Mouse (Mus musculus) embryonic facial prominence, embryonic 13.5 days (tissue): ENCODE measurements at regions not wholly inside any gene's neighbourhood (a gene's known extent, or its start where the extent isn't known, plus 50 kb on each side); places are given as distances from the start of the nearest gene placed in this dataset.

Experiments used
- ATAC-seq: fragments of 200-750 bp; cut with Nextera tagmentation; 2 replicates; pipeline ENCODE4 v1.8.0; 2017; ENCODE audit warnings: low read depth; ENCODE audit not compliant: insufficient number of reproducible peaks, insufficient read depth, low FRiP score, low TSS enrichment
- H3K27ac ChIP-seq: fragments of 300-500 bp; sonication (generic); 2 replicates; pipeline ENCODE4 v1.5.1; 2015; ENCODE audit warnings: moderate library complexity, mild to moderate bottlenecking, inconsistent platforms
- H3K27me3 ChIP-seq: fragments of 300-500 bp; sonication (generic); 2 replicates; pipeline ENCODE4 v1.6.1; 2015; ENCODE audit warnings: mild to moderate bottlenecking, inconsistent platforms
- H3K36me3 ChIP-seq: fragments of 300-500 bp; sonication (generic); 2 replicates; pipeline ENCODE4 v1.6.1; 2015; ENCODE audit warnings: mild to moderate bottlenecking, inconsistent platforms
- H3K4me1 ChIP-seq: fragments of 300-500 bp; sonication (generic); 2 replicates; pipeline ENCODE4 v1.6.1; 2015; ENCODE audit warnings: inconsistent platforms
- H3K4me2 ChIP-seq: fragments of 300-500 bp; sonication (generic); 2 replicates; pipeline ENCODE4 v1.6.1; 2015; ENCODE audit warnings: moderate library complexity, mild to moderate bottlenecking, inconsistent platforms
- H3K4me3 ChIP-seq: fragments of 300-500 bp; sonication (generic); 2 replicates; pipeline ENCODE4 v1.5.1; 2015; ENCODE audit warnings: mild to moderate bottlenecking, inconsistent platforms
- H3K9ac ChIP-seq: fragments of 300-500 bp; sonication (generic); 2 replicates; pipeline ENCODE4 v1.6.1; 2015; ENCODE audit warnings: mild to moderate bottlenecking, inconsistent platforms
- H3K9me3 ChIP-seq: fragments of 300-500 bp; sonication (generic); 2 replicates; pipeline ENCODE4 v1.6.1; 2016; ENCODE audit warnings: inconsistent platforms
- WGBS: fragments of 180-500 bp; shearing (Covaris S2); methylation state at CpG from one replicate; pipeline ENCODE4 v1.1.7; 2015; ENCODE audit warnings: mixed read lengths; 5-methylcytosine and 5-hydroxymethylcytosine counted together

DNA sequence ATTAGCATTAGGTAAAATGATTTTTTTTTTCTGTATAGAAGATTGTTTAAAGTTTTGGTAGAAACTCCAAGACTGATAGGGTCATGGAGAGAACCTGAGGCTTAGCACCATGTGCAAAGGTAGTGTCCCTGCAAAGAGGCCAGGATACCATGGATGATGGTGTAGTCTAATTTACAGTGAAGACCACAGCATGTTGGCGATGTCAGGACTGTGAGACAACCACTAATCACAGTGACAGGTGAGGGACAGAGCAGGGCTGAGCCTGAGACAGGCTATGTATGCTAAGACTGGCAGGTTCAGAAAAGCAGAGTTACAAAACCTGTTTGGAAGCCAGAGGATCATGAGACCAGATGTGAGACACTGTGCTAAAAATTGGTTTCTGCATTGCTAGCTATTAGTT is 752.7 kb upstream of the Sel1l start:
- Histone ChIP-seq H3K9me3 (no peaks in the 10 kb centered on the region), H3K4me3 (no peak overlapping the region), H3K36me3 (no peaks in the 10 kb centered on the region), H3K9ac (no peak overlapping the region), H3K27ac (no peak overlapping the region), H3K27me3 (no peaks in the 10 kb centered on the region), H3K4me2 (no peak overlapping the region), H3K4me1 (no peaks in the 10 kb centered on the region)
- ATAC-seq, result no peak
- WGBS, result 77% methylated on average over 1 of the region's 1 CpGs

DNA sequence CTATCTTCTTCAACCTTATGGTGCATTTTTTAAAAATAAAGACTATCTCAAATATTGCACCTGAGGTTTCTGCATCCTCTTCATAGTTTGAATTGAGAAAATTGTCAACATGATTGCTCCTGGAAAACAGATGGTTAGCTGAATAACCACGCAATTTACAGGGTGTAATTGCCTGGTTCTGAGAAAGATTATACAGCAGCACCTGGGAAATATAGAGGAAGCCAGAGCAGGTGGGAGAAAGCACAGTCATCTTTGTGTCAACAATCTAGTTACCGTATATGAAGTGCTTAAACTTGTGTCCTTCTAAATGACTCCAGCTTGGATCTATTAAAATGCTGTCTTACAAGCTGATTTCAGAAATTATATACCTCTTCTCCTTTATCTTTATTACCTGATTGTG is 740.8 kb upstream of the Sel1l start:
- Histone ChIP-seq H3K9ac (no peak overlapping the region), H3K36me3 (no peaks in the 10 kb centered on the region), H3K9me3 (no peaks in the 10 kb centered on the region), H3K4me1 (no peaks in the 10 kb centered on the region), H3K27me3 (no peaks in the 10 kb centered on the region), H3K4me3 (no peak overlapping the region), H3K27ac (no peak overlapping the region), H3K4me2 (no peak overlapping the region)
- 63% methylated on average over 2 of the region's 2 CpGs for WGBS
- ATAC-seq, result no peak

DNA sequence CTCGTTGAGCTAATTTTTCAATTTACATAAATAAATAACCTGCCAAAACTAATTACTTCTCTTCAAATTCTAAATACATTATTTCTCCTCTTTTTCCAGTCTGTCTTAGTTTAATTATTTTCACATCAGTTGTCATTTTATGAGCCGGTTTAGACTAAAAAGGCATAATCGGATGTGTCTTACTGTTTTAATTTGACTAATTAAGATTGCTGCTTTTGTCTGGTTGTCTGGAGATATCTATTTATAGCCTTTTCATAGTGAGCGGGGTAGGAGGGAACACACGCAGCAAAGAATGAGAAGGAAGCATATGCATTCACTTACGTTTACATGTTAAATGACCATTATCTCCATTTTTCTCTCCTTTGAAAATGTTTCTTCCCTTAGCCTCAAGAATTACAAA is 740.3 kb upstream of the Sel1l start:
- no peak for ATAC-seq
- Histone ChIP-seq H3K4me3 (no peak overlapping the region), H3K36me3 (no peaks in the 10 kb centered on the region), H3K9ac (no peak overlapping the region), H3K27me3 (no peaks in the 10 kb centered on the region), H3K4me1 (no peaks in the 10 kb centered on the region), H3K4me2 (no peak overlapping the region), H3K9me3 (no peaks in the 10 kb centered on the region), H3K27ac (no peak overlapping the region)
- 69% methylated on average over 6 of the region's 6 CpGs for WGBS

DNA sequence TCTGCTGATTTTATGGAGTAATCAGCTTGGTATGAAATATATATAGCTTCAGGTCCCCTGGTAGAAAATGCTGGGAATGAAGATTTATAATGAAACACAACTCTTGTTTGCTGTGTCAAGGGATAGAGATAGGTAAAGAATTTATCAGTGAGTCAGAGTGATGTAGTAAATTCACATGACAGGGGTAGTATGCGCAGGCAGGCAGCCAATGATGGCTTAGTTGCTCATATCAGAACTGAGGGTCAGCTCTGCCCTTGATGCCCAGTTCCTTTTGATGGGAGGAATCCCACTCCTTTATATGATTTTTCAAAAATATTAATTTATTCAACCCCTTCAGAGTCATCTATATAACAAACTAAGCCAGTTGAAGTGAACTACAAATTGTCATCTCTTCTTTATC is 729.6 kb upstream of the Sel1l start:
- H3K27ac ChIP-seq, result no peak overlapping the region
- no peaks in the 10 kb centered on the region for H3K27me3 ChIP-seq
- no peak overlapping the region for H3K9ac ChIP-seq
- no peak for ATAC-seq
- no peaks in the 10 kb centered on the region for H3K36me3 ChIP-seq
- H3K4me1 ChIP-seq, result no peaks in the 10 kb centered on the region
- 93% methylated on average over 1 of the region's 1 CpGs for WGBS
- no peak overlapping the region for H3K4me3 ChIP-seq
- no peaks in the 10 kb centered on the region for H3K9me3 ChIP-seq
- H3K4me2 ChIP-seq, result no peak overlapping the region
